Mouse (Mus musculus) forebrain, embryonic 10.5 days (tissue): ENCODE results near the gene Hira. TPM values are rescaled to one million over a fixed set of nuclear protein-coding genes. Genes with fewer than 3 reads are reported as not detected.
"Not testable (repeated sequence)": the region's sequence is repeated elsewhere in the genome, so short reads cannot be mapped to it uniquely, and the experiment has no call there.

Source experiments
- DNase-seq: peaks from one replicate; pipeline ENCODE4 v3.0.0-alpha.2; 2017; ENCODE audit warnings: low spot score; ENCODE audit errors: extremely low spot score
- H3K27ac ChIP-seq: fragments of 300-500 bp; sonication (generic); 2 replicates; pipeline ENCODE4 v1.5.1; 2016; ENCODE audit warnings: mild to moderate bottlenecking
- H3K27me3 ChIP-seq: fragments of 300-500 bp; sonication (generic); 2 replicates; pipeline ENCODE4 v1.6.1; 2016; ENCODE audit warnings: mild to moderate bottlenecking; ENCODE audit not compliant: poor library complexity, severe bottlenecking
- H3K36me3 ChIP-seq: fragments of 300-500 bp; sonication (generic); replicated peaks from 2 replicates; pipeline ENCODE4 v1.6.1; 2016; ENCODE audit warnings: mild to moderate bottlenecking, moderate library complexity
- H3K4me1 ChIP-seq: fragments of 300-500 bp; sonication (generic); 2 replicates; pipeline ENCODE4 v1.6.1; 2016
- H3K4me3 ChIP-seq: fragments of 300-500 bp; sonication (generic); 2 replicates; pipeline ENCODE4 v1.5.1; 2016; ENCODE audit warnings: mild to moderate bottlenecking, moderate library complexity
- H3K9me3 ChIP-seq: fragments of 300-500 bp; sonication (generic); 2 replicates; pipeline ENCODE4 v1.6.1; 2016; ENCODE audit warnings: mild to moderate bottlenecking, moderate library complexity
- WGBS: fragments of 180-500 bp; shearing (Covaris S2); methylation state at CpG from one replicate; pipeline ENCODE4 v1.1.7; 2016; 5-methylcytosine and 5-hydroxymethylcytosine counted together
- polyA plus RNA-seq: library from polyadenylated mRNA; unstranded; fragments of >200 nt; fragmentation: Nextera tagmentation; extraction: Ambion mirVana; gene quantifications from 2 replicates; pipeline ENCODE4 v1.2.1, GENCODE M21; 2016

The Hira gene
- polyA plus RNA-seq, 1 experiment from 2014 or later: 25.8 TPM

- no peaks in the 10 kb centered on the region for H3K36me3 ChIP-seq
- DNase-seq: no peak
- H3K4me1 ChIP-seq: no peaks in the 10 kb centered on the region
- no peak overlapping the region for H3K27ac ChIP-seq
- no peak overlapping the region for H3K4me3 ChIP-seq
- WGBS: 92% methylated on average over 1 of the region's 1 CpGs
- 0 out of 2 replicates have a peak, but pooled peaks cover 4% of the 10 kb centered on the region for H3K9me3 ChIP-seq
- H3K27me3 ChIP-seq: no peaks in the 10 kb centered on the region
Measured at GRCm38 (mm10) chr16:19003757-19004156, 126.9 kb downstream of the Hira start.

GRCm38 (mm10) chr16:19005298-19005697 is 128.5 kb downstream of the Hira start:
- Histone ChIP-seq H3K4me1 (no peaks in the 10 kb centered on the region), H3K27ac (no peak overlapping the region), H3K9me3 (no peaks in the 10 kb centered on the region), H3K4me3 (no peak overlapping the region), H3K27me3 (no peaks in the 10 kb centered on the region), H3K36me3 (no peaks in the 10 kb centered on the region)
- 83% methylated on average over 3 of the region's 3 CpGs for WGBS
- DNase-seq: no peak

GRCm38 (mm10) chr16:19006715-19007114 is 129.9 kb downstream of the Hira start:
- H3K27ac ChIP-seq: no peak overlapping the region

GRCm38 (mm10) chr16:19007186-19007591 is 130.4 kb downstream of the Hira start:
- not testable (repeated sequence) for H3K9me3 ChIP-seq, H3K27me3 ChIP-seq, H3K4me1 ChIP-seq, H3K27ac ChIP-seq, H3K4me3 ChIP-seq, DNase-seq, H3K36me3 ChIP-seq
- 70% methylated on average over 1 of the region's 1 CpGs for whole genome bisulfite sequencing

More at GRCm38 (mm10) chr16:19006715-19007114, 129.9 kb downstream of the Hira start:
- Histone ChIP-seq H3K4me3 (no peak overlapping the region), H3K27me3 (no peaks in the 10 kb centered on the region), H3K36me3 (no peaks in the 10 kb centered on the region), H3K9me3 (no peaks in the 10 kb centered on the region), H3K4me1 (no peaks in the 10 kb centered on the region)
- WGBS: 79% methylated on average over 1 of the region's 1 CpGs
- DNase-seq: no peak

GRCm38 (mm10) chr16:19010710-19011109 is 133.9 kb downstream of the Hira start:
- H3K27me3 ChIP-seq: no peaks in the 10 kb centered on the region
- WGBS: 70% methylated on average over 2 of the region's 2 CpGs
- H3K36me3 ChIP-seq: no peaks in the 10 kb centered on the region

GRCm38 (mm10) chr16:19013550-19013949 is 136.7 kb downstream of the Hira start:
- H3K27me3 ChIP-seq: no peaks in the 10 kb centered on the region
- no peaks in the 10 kb centered on the region for H3K36me3 ChIP-seq
- no peak overlapping the region for H3K4me3 ChIP-seq
- WGBS: 75% methylated on average over 1 of the region's 1 CpGs
- no peak for DNase-seq
- no peak overlapping the region for H3K27ac ChIP-seq
- no peaks in the 10 kb centered on the region for H3K9me3 ChIP-seq
- H3K4me1 ChIP-seq: no peaks in the 10 kb centered on the region

More at GRCm38 (mm10) chr16:19010710-19011109, 133.9 kb downstream of the Hira start:
- H3K9me3 ChIP-seq: no peaks in the 10 kb centered on the region
- no peaks in the 10 kb centered on the region for H3K4me1 ChIP-seq
- H3K4me3 ChIP-seq: no peak overlapping the region
- no peak overlapping the region for H3K27ac ChIP-seq
- DNase-seq: no peak

GRCm38 (mm10) chr16:19014650-19015049 is 137.8 kb downstream of the Hira start:
- H3K4me1 ChIP-seq: no peaks in the 10 kb centered on the region
- no peaks in the 10 kb centered on the region for H3K27me3 ChIP-seq
- no peaks in the 10 kb centered on the region for H3K36me3 ChIP-seq
- no peak overlapping the region for H3K27ac ChIP-seq
- no peak for DNase-seq
- H3K4me3 ChIP-seq: no peak overlapping the region
- H3K9me3 ChIP-seq: no peaks in the 10 kb centered on the region

Other genes with a start within 250 kb of the Hira start
- gene Sept5, start 247.1 kb upstream of the Hira start, polyA plus RNA-seq: 21.0 and 21.5 TPM in 2 replicates
- gene Cldn5, start 100.2 kb upstream of the Hira start, polyA plus RNA-seq: 23.3 and 25.5 TPM in 2 replicates
- gene Ufd1, start 65.3 kb upstream of the Hira start, polyA plus RNA-seq: 94.5 and 101 TPM in 2 replicates
- gene Cdc45, start 65.0 kb upstream of the Hira start, polyA plus RNA-seq: 83.9 and 85.3 TPM in 2 replicates
- 29.7 and 31.3 TPM in 2 replicates for gene 2510002D24Rik, start 40.5 kb upstream of the Hira start, polyA plus RNA-seq
- not detected in 2 replicates for gene Gm28539, start 40.5 kb upstream of the Hira start, polyA plus RNA-seq
- gene Mrpl40, start 175 bp upstream of the Hira start, polyA plus RNA-seq: 137 and 140 TPM in 2 replicates